Mouse (Mus musculus): ENCODE measurements around the gene Dop1b. TPM values are rescaled to one million over a fixed set of nuclear protein-coding genes. Genes with fewer than 3 reads are reported as not detected.
"Not testable (repeated sequence)": the region's sequence is repeated elsewhere in the genome, so short reads cannot be mapped to it uniquely, and the experiment has no call there.

Dop1b gene
- polyA plus RNA-seq, 1 experiment = 35.5 TPM

- TF ChIP-seq POLR2A (IDR thresholded peaks at IDR 0.05; ENCODE audit: low read depth, low read length) (no peak), CTCF (IDR thresholded peaks at IDR 0.05; ENCODE audit: extremely low read depth, insufficient read depth, insufficient read length, insufficient replicate concordance) (no peak)
- no peak for DNase-seq (ENCODE audit: low read depth in 1 of 2, low spot score in 2 of 2)
- H3K27ac ChIP-seq (ENCODE audit: insufficient read depth, low read length) = no peak overlapping the region
- no peak overlapping the region for H3K4me3 ChIP-seq (ENCODE audit: extremely low read depth, insufficient read depth, insufficient read length)
- no peaks in the 10 kb centered on the region for H3K4me1 ChIP-seq (ENCODE audit: control insufficient read depth, insufficient read depth, insufficient read length)
- H3K36me3 ChIP-seq (ENCODE audit: control insufficient read depth, insufficient read depth, low read length) = no peaks in the 10 kb centered on the region
- H3K27me3 ChIP-seq (ENCODE audit: control insufficient read depth, insufficient read depth, low read length) = no peaks in the 10 kb centered on the region
- 92% methylated on average over 4 of the region's 4 CpGs for whole genome bisulfite sequencing
Observed at GRCm38 (mm10) chr16:93824799-93825198, 113.1 kb downstream of the Dop1b start.

DNA sequence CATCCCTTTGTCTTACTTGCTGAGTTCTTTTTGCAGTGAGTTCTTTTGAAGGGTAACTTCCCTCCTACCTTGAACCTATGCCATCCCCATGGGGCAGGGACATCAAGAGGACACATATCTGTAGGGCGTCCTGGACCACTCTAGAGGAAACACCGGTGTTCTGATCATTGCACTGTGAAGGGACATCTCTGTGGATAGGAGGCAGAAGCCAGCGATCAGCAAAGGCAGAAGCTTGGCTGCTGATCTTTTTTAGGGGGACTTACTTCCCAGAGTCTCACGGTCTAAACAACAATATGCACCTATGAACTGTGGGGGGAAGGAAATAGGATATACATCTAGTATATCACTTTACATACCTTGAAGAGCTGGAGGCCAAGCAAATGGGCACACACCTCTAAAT lies 113.8 kb downstream of the Dop1b start:
- H3K36me3 ChIP-seq (ENCODE audit: control insufficient read depth, insufficient read depth, low read length) = no peaks in the 10 kb centered on the region
- 84% methylated on average over 4 of the region's 4 CpGs for WGBS
- no peak overlapping the region for H3K27ac ChIP-seq (ENCODE audit: insufficient read depth, low read length)
- H3K4me1 ChIP-seq (ENCODE audit: control insufficient read depth, insufficient read depth, insufficient read length) = no peaks in the 10 kb centered on the region
- no peak for DNase-seq (ENCODE audit: low read depth in 1 of 2, low spot score in 2 of 2)
- H3K4me3 ChIP-seq (ENCODE audit: extremely low read depth, insufficient read depth, insufficient read length) = no peak overlapping the region
- H3K27me3 ChIP-seq (ENCODE audit: control insufficient read depth, insufficient read depth, low read length) = no peaks in the 10 kb centered on the region
- no peak for TF ChIP-seq CTCF (IDR thresholded peaks at IDR 0.05; ENCODE audit: extremely low read depth, insufficient read depth, insufficient read length, insufficient replicate concordance)
- no peak for TF ChIP-seq POLR2A (IDR thresholded peaks at IDR 0.05; ENCODE audit: low read depth, low read length)

DNA sequence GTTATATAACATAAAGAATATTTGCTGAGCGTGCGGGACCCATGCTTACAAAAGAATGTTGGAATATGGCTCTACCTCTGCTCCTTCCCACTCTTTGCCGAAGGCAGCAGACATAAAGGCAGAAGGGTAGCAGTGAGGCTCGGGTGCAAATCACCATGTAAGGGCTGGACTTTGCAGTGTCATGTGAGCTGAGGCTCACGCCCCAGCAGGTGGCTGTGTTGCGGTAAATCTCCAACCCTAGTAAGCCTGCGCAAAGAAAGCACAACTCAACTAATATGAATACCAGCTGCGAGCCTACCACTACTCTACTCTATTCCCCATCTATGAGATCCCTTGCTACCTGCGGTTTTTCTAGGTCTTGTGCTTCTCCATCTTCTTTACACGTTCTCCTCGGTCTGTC lies 114.3 kb downstream of the Dop1b start:
- no peak for DNase-seq (ENCODE audit: low read depth in 1 of 2, low spot score in 2 of 2)
- no peak overlapping the region for H3K27ac ChIP-seq (ENCODE audit: insufficient read depth, low read length)
- H3K27me3 ChIP-seq (ENCODE audit: control insufficient read depth, insufficient read depth, low read length) = no peaks in the 10 kb centered on the region
- H3K4me1 ChIP-seq (ENCODE audit: control insufficient read depth, insufficient read depth, insufficient read length) = no peaks in the 10 kb centered on the region
- 91% methylated on average over 11 of the region's 11 CpGs for WGBS
- no peak overlapping the region for H3K4me3 ChIP-seq (ENCODE audit: extremely low read depth, insufficient read depth, insufficient read length)
- no peak for TF ChIP-seq POLR2A (IDR thresholded peaks at IDR 0.05; ENCODE audit: low read depth, low read length)
- no peak for TF ChIP-seq CTCF (IDR thresholded peaks at IDR 0.05; ENCODE audit: extremely low read depth, insufficient read depth, insufficient read length, insufficient replicate concordance)
- no peaks in the 10 kb centered on the region for H3K36me3 ChIP-seq (ENCODE audit: control insufficient read depth, insufficient read depth, low read length)

DNA sequence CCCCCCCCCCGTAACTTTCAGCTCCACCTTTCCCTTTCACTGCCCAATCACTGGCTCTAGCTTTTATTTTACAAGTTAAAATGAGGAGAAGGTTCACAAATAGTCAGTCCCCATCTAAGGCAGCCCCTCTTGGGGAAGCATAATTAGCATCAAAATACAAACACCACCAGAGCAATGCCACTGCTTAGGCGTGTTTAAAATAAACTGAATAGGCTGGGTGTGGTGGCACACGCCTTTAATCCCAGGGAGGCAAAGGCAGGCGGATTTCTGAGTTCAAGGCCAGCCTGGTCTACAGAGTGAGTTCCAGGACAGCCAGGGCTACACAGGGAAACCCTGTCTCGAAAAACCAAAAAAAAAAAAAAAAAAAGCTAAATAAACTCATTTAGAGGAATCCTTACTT lies 114.8 kb downstream of the Dop1b start:
- not testable (repeated sequence) for H3K4me3 ChIP-seq (ENCODE audit: extremely low read depth, insufficient read depth, insufficient read length); H3K4me1 ChIP-seq (ENCODE audit: control insufficient read depth, insufficient read depth, insufficient read length); H3K36me3 ChIP-seq (ENCODE audit: control insufficient read depth, insufficient read depth, low read length); H3K27ac ChIP-seq (ENCODE audit: insufficient read depth, low read length); DNase-seq (ENCODE audit: low read depth in 1 of 2, low spot score in 2 of 2); H3K27me3 ChIP-seq (ENCODE audit: control insufficient read depth, insufficient read depth, low read length)
- WGBS = 73% methylated on average over 5 of the region's 5 CpGs

- Histone ChIP-seq H3K27me3 (ENCODE audit: control insufficient read depth, insufficient read depth, low read length) (no peaks in the 10 kb centered on the region), H3K4me3 (ENCODE audit: extremely low read depth, insufficient read depth, insufficient read length) (no peak overlapping the region), H3K4me1 (ENCODE audit: control insufficient read depth, insufficient read depth, insufficient read length) (no peaks in the 10 kb centered on the region), H3K27ac (ENCODE audit: insufficient read depth, low read length) (no peak overlapping the region), H3K36me3 (ENCODE audit: control insufficient read depth, insufficient read depth, low read length) (no peaks in the 10 kb centered on the region)
- TF ChIP-seq CTCF (IDR thresholded peaks at IDR 0.05; ENCODE audit: extremely low read depth, insufficient read depth, insufficient read length, insufficient replicate concordance) (no peak), POLR2A (IDR thresholded peaks at IDR 0.05; ENCODE audit: low read depth, low read length) (no peak)
- 80% methylated on average over 6 of the region's 6 CpGs for WGBS
- no peak for DNase-seq (ENCODE audit: low read depth in 1 of 2, low spot score in 2 of 2)
Observed at GRCm38 (mm10) chr16:93826909-93827308, 115.2 kb downstream of the Dop1b start.

GRCm38 (mm10) chr16:93829526-93829925 lies 117.8 kb downstream of the Dop1b start:
- no peak overlapping the region for H3K4me3 ChIP-seq (ENCODE audit: extremely low read depth, insufficient read depth, insufficient read length)
- DNase-seq (ENCODE audit: low read depth in 1 of 2, low spot score in 2 of 2) = no peak
- TF ChIP-seq POLR2A (IDR thresholded peaks at IDR 0.05; ENCODE audit: low read depth, low read length) (no peak), CTCF (IDR thresholded peaks at IDR 0.05; ENCODE audit: extremely low read depth, insufficient read depth, insufficient read length, insufficient replicate concordance) (no peak)
- H3K27me3 ChIP-seq (ENCODE audit: control insufficient read depth, insufficient read depth, low read length) = no peaks in the 10 kb centered on the region
- H3K4me1 ChIP-seq (ENCODE audit: control insufficient read depth, insufficient read depth, insufficient read length) = peaks cover under 1% of the 10 kb centered on the region; the same call in 1 of the 2 replicates
- 92% methylated on average over 15 of the region's 15 CpGs for WGBS
- H3K27ac ChIP-seq (ENCODE audit: insufficient read depth, low read length) = no peak overlapping the region
- no peaks in the 10 kb centered on the region for H3K36me3 ChIP-seq (ENCODE audit: control insufficient read depth, insufficient read depth, low read length)

DNA sequence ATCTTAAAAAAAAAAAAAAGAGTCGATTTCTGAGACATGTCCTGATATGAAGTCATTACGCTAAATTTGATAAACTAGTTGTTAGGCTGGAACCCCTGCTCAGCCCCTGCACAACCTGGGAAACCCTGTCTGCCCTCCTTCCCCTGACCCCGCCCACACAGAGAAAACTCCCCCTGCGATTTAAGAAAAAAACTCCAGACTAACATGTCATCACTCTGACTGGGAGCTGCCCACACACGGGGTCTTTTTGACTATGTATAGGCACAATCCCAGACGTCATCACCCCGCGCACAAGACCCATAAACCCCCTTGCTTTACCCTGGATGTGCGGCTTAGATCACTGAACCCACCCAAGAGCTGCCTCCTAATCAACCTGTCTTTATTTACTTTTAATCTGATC lies 118.4 kb downstream of the Dop1b start:
- Histone ChIP-seq H3K36me3 (ENCODE audit: control insufficient read depth, insufficient read depth, low read length) (no peaks in the 10 kb centered on the region), H3K27me3 (ENCODE audit: control insufficient read depth, insufficient read depth, low read length) (no peaks in the 10 kb centered on the region), H3K27ac (ENCODE audit: insufficient read depth, low read length) (no peak overlapping the region), H3K4me3 (ENCODE audit: extremely low read depth, insufficient read depth, insufficient read length) (no peak overlapping the region), H3K4me1 (ENCODE audit: control insufficient read depth, insufficient read depth, insufficient read length) (peaks cover 3% of the 10 kb centered on the region; the same call in 1 of the 2 replicates)
- DNase-seq (ENCODE audit: low read depth in 1 of 2, low spot score in 2 of 2) = no peak
- no peak for TF ChIP-seq POLR2A (IDR thresholded peaks at IDR 0.05; ENCODE audit: low read depth, low read length)
- no peak for TF ChIP-seq CTCF (IDR thresholded peaks at IDR 0.05; ENCODE audit: extremely low read depth, insufficient read depth, insufficient read length, insufficient replicate concordance)
- 80% methylated on average over 9 of the region's 9 CpGs for WGBS

All from spleen, adult 2 months (tissue).